Mouse (Mus musculus): ENCODE results near the gene Polr2l.

DNA sequence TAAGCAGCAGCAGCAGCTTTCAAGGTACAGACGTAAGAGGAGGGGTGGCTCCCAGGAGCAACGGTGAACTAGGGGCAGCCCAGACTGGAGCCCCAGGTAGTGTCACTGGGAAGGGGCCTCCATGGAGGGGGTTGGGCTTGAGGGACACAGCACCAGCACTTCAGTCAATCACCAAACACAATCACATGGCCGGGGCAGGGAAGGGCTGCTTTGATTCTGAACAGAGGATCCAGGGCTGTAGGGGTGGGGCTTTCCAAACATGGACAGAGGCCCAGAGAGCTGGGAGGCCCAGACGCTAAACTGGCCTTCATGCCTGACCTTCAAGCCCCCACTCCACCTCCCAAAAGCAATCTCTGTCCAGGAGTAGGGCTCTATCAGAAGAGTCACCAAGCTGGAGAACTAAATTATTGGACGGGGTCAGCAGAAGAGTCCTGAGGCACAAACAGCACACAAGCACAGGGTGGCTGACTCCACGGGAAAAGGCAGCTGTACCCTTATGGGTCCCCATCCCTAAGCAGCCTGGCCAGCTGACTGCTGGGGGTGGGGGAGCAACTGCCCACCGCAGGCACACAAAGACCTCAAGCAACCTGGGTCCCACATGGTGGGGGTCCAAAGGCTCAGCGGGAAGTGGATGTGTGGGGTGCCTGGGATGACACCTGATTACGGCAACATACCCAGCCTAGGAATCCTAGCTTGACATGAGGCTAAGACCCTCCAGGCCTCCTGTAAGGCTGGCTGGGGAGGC is 44.9 kb downstream of the Polr2l start:
- TF ChIP-seq POLR2A (IDR thresholded peaks at IDR 0.05; ENCODE audit: borderline replicate concordance, extremely low read depth, insufficient read depth, insufficient read length, poor library complexity, severe bottlenecking) = no peak
- TF ChIP-seq CTCF (IDR thresholded peaks at IDR 0.05; ENCODE audit: borderline replicate concordance, extremely low read depth, insufficient read depth, insufficient read length) = no peak
